Mouse (Mus musculus) bone marrow, adult 2 months (tissue): ENCODE results near the gene Snx17.

Experiments
- CTCF ChIP-seq: fragments of 200-500 bp; IDR thresholded peaks from 2 replicates; pipeline ENCODE4 v1.5.1; 2011; ENCODE audit warnings: low read length, control low read depth; ENCODE audit not compliant: control insufficient read depth, insufficient read depth
- POLR2A ChIP-seq: fragments of 200-500 bp; IDR thresholded peaks from 2 replicates; pipeline ENCODE4 v1.6.1; 2011; ENCODE audit warnings: low read depth, mild to moderate bottlenecking, control low read depth, low read length, borderline replicate concordance; ENCODE audit not compliant: control insufficient read depth

DNA sequence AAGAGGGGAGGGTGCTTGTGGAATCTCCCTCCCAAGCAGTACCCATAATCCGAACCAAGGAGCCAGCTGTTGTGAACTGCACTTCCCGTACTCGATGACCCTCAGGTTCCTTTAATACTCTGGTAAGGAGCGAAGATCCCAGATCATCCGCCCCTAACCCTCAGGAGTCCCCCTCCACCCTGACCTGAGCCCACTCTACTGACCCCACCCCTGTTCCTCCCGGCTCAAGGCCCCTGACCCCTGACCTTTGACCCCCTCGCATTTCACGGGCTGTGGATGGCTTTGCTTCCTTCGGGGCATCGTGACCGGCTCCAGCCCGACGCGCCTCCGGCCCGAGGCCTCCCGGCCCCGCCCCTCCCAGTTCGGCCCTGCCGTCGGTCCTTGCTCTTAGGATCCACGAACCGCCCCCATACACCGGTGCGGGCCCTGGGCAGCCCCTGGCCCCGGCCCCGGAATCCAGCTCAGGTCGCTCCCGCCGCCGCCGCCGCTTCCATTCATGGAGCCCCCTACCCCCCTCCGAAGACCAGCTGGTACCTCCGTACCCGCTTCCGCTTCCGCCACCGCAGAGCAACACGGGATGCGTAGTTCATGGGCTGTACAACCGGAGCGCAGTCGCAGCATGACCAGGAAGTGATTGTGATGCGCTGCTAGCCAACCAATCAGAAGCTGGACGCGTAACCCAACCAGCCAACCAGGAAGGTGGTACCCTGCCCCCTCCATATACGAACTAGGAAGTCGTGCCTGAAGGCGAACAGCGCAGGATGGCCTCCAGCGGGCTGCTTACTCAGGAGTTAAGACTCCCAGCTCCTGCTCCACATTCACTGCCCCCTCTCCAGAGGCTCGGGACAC lies 8.9 kb downstream of the Snx17 start, which contains the start of gene Zfp513:
- TF ChIP-seq CTCF (no peak), POLR2A (peak; percentile 82)
